Mouse (Mus musculus) heart, embryonic 14.5 days (tissue): ENCODE data around the gene Cyp26b1. TPM values are rescaled to one million over a fixed set of nuclear protein-coding genes. Genes with fewer than 3 reads are reported as not detected.

Source experiments
- ATAC-seq: fragments of 200-750 bp; cut with Nextera tagmentation; 2 replicates; pipeline ENCODE4 v1.8.0; 2017; ENCODE audit warnings: low read depth, moderate TSS enrichment; ENCODE audit not compliant: insufficient number of reproducible peaks, insufficient read depth, low FRiP score
- H3K27ac ChIP-seq, 2 experiments: fragments of 200-500 bp in 1 of 2; fragments of 300-500 bp in 1 of 2; sonication (generic) in 1 of 2; replicated peaks in 1 of 2; 2 replicates each; pipeline ENCODE4 v1.5.1; 2012 to 2014; ENCODE audit warnings: low read depth in 2 of 2, low read length in 2 of 2, control low read depth in 1 of 2, mild to moderate bottlenecking in 1 of 2, mixed read lengths in 1 of 2; ENCODE audit not compliant: control insufficient read depth in 1 of 2, insufficient read depth in 1 of 2
- H3K27me3 ChIP-seq: fragments of 300-500 bp; sonication (generic); 2 replicates; pipeline ENCODE4 v1.6.1; 2014; ENCODE audit warnings: mild to moderate bottlenecking, low read length, control low read depth; ENCODE audit not compliant: control insufficient read depth, insufficient read depth
- H3K36me3 ChIP-seq: fragments of 300-500 bp; sonication (generic); 2 replicates; pipeline ENCODE4 v1.6.1; 2014; ENCODE audit warnings: mild to moderate bottlenecking, control low read depth, low read length, mixed read lengths; ENCODE audit not compliant: control insufficient read depth, insufficient read depth
- H3K4me1 ChIP-seq, 2 experiments: fragments of 200-500 bp in 1 of 2; fragments of 300-500 bp in 1 of 2; sonication (generic) in 1 of 2; 2 replicates each; pipeline ENCODE4 v1.6.1; 2012 to 2014; ENCODE audit warnings: low read length in 2 of 2, control low read depth in 1 of 2, mixed read lengths in 1 of 2; ENCODE audit not compliant: control insufficient read depth in 2 of 2, insufficient read depth in 2 of 2
- H3K4me2 ChIP-seq: fragments of 300-500 bp; sonication (generic); 2 replicates; pipeline ENCODE4 v1.6.1; 2014; ENCODE audit warnings: mild to moderate bottlenecking, low read length
- H3K4me3 ChIP-seq, 2 experiments: fragments of 200-500 bp in 1 of 2; fragments of 300-500 bp in 1 of 2; sonication (generic) in 1 of 2; 2 replicates each; pipeline ENCODE4 v1.5.1; 2012 to 2014; ENCODE audit warnings: low read length in 2 of 2, mild to moderate bottlenecking in 2 of 2, control low read depth in 1 of 2, low read depth in 1 of 2, moderate library complexity in 1 of 2; ENCODE audit not compliant: control insufficient read depth in 1 of 2, insufficient read depth in 1 of 2
- H3K9ac ChIP-seq: fragments of 300-500 bp; sonication (generic); 2 replicates; pipeline ENCODE4 v1.6.1; 2014; ENCODE audit warnings: mild to moderate bottlenecking, low read length
- H3K9me3 ChIP-seq: fragments of 300-500 bp; sonication (generic); 2 replicates; pipeline ENCODE4 v1.6.1; 2016; ENCODE audit warnings: low read length, control low read depth; ENCODE audit not compliant: control insufficient read depth
- WGBS: fragments of 180-500 bp; shearing (Covaris S2); extraction: QIAGEN DNeasy Blood & Tissue Kit; methylation state at CpG from one replicate; pipeline ENCODE4 v1.1.7; 2014; 5-methylcytosine and 5-hydroxymethylcytosine counted together
- polyA plus RNA-seq: library from polyadenylated mRNA; unstranded; fragments of >200 nt; fragmentation: Nextera tagmentation; extraction: Ambion mirVana; gene quantifications from 2 replicates; pipeline ENCODE4 v1.2.1, GENCODE M21; 2014

Gene Cyp26b1
- polyA plus RNA-seq, 1 experiment from 2014 or later: 0.62 TPM

- no peaks in the 10 kb centered on the region for H3K27me3 ChIP-seq
- no peaks in the 10 kb centered on the region; a peak in 1 of 4 replicates for H3K4me1 ChIP-seq
- H3K9me3 ChIP-seq: no peaks in the 10 kb centered on the region
- no peak overlapping the region for H3K4me3 ChIP-seq
- no peak overlapping the region for H3K9ac ChIP-seq
- H3K36me3 ChIP-seq: no peaks in the 10 kb centered on the region
- 73% methylated on average over 7 of the region's 7 CpGs for WGBS
- no peak for ATAC-seq
- H3K4me2 ChIP-seq: no peak overlapping the region
- H3K27ac ChIP-seq: no peak overlapping the region
These were observed 68.7 kb downstream of the Cyp26b1 start for GRCm38 (mm10) chr6:84524901-84525601.
